Mouse (Mus musculus) stomach, postnatal 0 days (tissue): ENCODE measurements around the gene Aldh16a1.

ENCODE experiments used
- CTCF ChIP-seq: IDR thresholded peaks from 2 replicates; pipeline ENCODE4 v1.5.1; 2016; ENCODE audit warnings: antibody characterized with exemption, low read depth, mild to moderate bottlenecking, moderate library complexity
- EP300 ChIP-seq: optimal IDR thresholded peaks from 2 replicates; pipeline ENCODE3; 2016; ENCODE audit warnings: antibody characterized with exemption

- TF ChIP-seq CTCF = no peak
- TF ChIP-seq EP300 = no peak
Observed at GRCm38 (mm10) chr7:45112529-45112928, 41.9 kb downstream of the Aldh16a1 start.
